Mouse (Mus musculus) cerebellum, postnatal 36 days (tissue): Measurements from ENCODE around the gene Crlf1.
A peak's percentile ranks its signal among the peaks of the same experiment; 100 is the strongest.

Experiments
- DNase-seq, 2 experiments: peaks; one replicate each; pipeline ENCODE4 v3.0.0; 2021 to 2022; ENCODE audit warnings: mixed read lengths in 2 of 2

The Crlf1 gene

GRCm38 (mm10) chr8:70527111-70527511 is 34.2 kb downstream of the Crlf1 start:
- no peak for DNase-seq

DNA sequence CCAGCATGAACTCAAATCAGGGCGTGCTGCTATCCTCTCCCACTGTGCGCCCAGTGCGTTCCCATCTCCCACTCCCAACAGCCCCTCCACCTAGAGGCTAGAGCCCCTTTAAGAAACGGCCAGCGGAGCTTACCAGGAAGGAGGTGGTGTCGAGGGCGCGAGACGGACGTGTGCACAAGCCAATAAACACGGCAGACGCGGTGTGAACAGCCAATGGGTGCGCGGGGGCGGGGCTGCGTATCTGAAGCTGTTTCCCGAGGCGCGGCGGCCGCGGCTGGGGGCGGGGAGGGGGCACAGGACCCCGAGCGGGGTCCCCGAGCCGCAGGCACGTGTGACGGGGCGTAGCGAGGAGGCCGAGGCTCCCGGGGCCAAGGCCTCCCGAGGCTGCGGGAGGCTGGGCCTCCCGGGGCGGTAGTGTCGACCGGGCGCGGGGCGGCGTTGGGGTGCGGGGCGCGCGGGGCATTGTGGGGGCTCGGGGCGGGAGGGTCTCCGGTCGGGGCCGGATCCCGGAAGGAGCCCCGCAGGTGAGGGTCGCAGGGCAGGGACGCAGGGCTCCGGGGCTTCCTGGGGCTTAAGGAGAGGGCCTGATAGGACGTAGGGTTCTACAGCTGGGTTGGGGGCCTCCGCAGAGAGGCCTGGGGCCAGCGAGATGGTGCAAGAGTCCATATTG is 34.7 kb downstream of the Crlf1 start, which contains the start of the genes Fkbp8 and Kxd1:
Gene Fkbp8 (plus strand): TSS at position 213 of the 670 bp plus-strand sequence.
Gene Kxd1 (minus strand): TSS at position 445 of the 670 bp plus-strand sequence.
- peak; percentile 99 to 100 for DNase-seq

DNA sequence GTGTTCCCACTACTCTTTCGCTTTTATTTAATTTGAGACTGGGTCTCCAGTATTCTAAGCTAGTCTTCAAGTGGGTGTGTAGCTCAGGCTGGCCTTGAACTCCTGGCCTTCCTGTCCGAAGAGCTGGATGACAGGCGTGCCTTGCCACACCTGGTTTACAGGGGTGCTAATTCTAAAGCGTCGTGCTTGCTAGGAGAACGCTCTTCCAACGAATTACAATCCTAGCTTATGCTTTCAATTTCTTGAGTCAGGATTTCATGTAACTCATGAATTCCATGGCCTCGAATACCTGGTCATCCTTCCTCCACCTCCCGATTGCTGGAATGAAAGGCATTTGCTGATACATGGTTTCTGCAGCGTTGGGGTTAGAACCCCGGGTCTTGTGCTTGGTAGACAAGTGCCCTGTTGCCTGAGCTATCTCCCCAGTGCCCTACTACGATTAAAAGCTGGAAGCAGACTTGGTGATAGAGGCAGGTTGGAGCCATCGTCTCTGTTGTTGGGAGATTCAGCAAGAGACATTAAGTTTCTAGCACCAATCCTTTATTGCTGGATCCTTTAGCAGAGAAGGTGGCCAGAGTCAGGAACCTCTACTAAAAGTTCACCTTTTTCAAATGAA is 35.3 kb downstream of the Crlf1 start:
- DNase-seq, result no peak

- DNase-seq, result no peak
Observed at GRCm38 (mm10) chr8:70529299-70529698, 36.3 kb downstream of the Crlf1 start.

- DNase-seq, result no peak
Observed at GRCm38 (mm10) chr8:70529741-70530161, 36.8 kb downstream of the Crlf1 start.

- no peak for DNase-seq
Observed at GRCm38 (mm10) chr8:70530314-70530713, 37.4 kb downstream of the Crlf1 start.

DNA sequence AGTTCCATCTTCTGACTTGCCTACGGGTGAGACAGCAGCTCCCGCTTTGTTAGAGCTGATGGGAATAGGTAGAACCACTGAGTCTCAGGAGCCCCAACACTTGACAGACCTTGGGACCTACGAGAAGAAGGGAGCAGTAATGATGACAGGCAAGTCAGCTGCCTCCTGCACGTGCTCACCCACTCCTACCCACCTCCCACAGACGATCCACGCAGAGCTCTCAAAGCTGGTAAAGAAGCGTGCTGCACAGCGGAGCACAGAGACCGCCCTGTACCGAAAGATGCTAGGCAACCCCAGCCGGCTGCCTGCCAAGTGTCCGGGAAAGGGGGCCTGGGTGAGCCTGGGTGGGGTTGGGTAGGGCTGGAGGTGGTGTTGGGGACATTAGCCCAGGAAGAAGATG is 41.3 kb downstream of the Crlf1 start:
- DNase-seq, result no peak

GRCm38 (mm10) chr8:70535221-70535620 is 42.3 kb downstream of the Crlf1 start:
- DNase-seq, result no peak

DNA sequence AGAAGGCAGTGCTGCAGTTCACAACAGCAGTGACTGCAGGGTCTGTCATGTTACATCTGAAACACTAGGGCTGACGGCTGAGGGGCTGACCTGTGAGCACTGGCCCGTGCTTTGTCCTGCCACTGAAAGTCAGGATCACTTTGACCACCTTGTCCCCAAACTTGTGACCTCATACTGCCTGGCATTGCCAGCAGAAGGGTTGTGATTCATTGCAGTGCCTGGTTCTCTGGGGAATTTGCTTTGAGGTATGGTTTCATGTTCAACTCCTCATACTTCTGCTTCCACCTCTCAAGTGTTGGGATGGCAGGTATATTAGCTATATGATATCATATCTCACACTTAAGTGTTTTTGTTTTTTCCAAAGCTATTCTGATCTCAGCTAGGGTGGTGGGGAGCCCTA is 42.7 kb downstream of the Crlf1 start:
- no peak for DNase-seq

DNA sequence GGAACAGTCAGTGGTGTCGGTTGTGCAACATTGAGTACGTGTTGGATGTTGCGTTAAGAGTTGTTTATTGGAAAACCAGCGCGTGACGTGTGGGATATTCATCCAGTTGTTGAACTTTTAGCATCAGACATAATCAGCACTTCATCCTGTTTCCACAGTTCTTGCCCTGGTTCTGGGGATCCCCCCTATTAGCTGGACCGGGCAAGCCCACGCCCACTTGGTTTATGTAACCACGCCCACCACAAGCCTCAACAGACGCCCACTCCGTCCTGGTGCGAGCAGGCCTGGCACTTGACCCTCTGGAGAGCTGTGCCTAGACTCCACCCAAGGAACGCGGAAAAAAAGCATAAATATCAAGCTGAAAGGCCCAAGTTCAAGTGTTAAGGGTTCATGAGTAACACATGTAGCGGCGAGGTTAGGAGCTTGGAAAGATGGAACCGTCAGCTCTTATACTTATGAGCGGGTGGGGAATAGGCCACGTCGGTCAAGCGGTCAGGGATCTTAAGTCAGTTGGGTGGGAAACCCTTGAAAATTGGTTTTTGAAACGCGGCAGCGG is 45.1 kb downstream of the Crlf1 start:
- peak in 1 of 2 experiments; percentile 37 for DNase-seq

DNA sequence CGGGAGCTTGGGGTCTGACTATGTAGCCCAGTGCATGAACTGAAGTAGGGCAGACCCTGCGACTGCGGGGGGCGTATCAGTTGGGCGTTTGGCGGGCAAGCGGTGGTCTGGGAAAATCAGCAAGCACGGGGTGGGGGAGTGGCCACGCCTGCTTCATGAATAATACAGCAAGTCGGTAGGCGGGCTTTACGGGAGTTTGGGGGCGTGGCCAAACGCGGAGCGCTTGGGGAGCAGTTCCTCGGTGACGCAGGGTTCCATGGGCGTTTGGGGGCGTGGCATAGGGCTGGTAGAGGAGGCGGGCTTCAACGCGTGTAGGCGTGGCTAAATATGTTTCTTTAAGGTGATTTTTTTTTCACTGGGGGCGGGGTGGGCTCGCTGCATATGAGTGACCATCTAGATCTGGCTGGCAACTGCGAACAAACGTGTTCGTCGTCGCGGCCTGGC is 45.7 kb downstream of the Crlf1 start:
- DNase-seq, result peak; percentile 99

GRCm38 (mm10) chr8:70539077-70539813 is 46.3 kb downstream of the Crlf1 start, which contains the start of gene Ell:
Ell (plus strand) TSS chr8:70539457.
- peak; percentile 99 for DNase-seq

GRCm38 (mm10) chr8:70540013-70540506 is 47.1 kb downstream of the Crlf1 start:
- no peak for DNase-seq

- no peak for DNase-seq
Observed at GRCm38 (mm10) chr8:70540507-70541071, 47.6 kb downstream of the Crlf1 start.

- no peak for DNase-seq
Observed at GRCm38 (mm10) chr8:70541081-70541480, 48.1 kb downstream of the Crlf1 start.

- DNase-seq, result no peak
Observed at GRCm38 (mm10) chr8:70544200-70544687, 51.3 kb downstream of the Crlf1 start.

- no peak for DNase-seq
Observed at GRCm38 (mm10) chr8:70546412-70546811, 53.5 kb downstream of the Crlf1 start.

GRCm38 (mm10) chr8:70547762-70548161 is 54.8 kb downstream of the Crlf1 start:
- no peak for DNase-seq

DNA sequence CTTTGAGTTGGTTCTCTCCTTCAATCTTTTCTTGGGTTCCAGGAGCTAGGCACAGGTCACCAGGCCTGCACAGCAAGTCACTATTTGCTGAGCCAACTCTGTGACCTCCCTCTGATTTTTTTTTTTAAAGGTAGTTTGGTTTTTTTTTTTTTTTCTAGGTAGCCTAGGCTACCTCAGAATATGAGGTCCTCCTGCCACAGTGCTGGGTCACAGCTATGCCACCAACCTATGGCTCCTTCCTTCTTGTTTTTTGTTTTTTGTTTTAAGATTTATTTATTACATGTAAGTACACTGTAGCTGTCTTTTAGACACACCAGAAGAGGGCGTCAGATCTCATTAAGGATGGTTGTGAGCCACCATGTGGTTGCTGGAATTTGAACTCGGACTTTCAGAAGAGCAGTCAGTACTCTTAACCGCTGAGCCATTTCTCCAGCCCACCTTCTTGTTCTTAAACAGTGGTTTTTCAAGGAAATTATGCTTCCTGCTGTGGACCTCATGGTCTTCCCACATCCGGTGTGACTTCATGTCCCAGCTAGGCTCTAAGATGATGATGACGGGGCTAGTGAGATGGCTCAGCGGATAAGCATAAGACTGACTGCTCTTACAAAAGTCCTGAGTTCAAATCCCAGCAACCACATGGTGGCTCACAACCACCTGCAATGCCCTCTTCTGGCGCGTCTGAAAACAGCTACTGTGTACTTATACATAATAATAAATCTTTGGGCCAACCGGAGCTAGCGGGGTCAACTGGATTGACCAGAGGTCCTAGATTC is 56.6 kb downstream of the Crlf1 start:
- no peak for DNase-seq

GRCm38 (mm10) chr8:70551558-70552161 is 58.7 kb downstream of the Crlf1 start:
- peak in 1 of 2 experiments; percentile 33 for DNase-seq

- no peak for DNase-seq
Observed at GRCm38 (mm10) chr8:70552836-70553235, 59.9 kb downstream of the Crlf1 start.
